Mouse (Mus musculus): ENCODE data around the gene Tcea3.

Tcea3 gene

DNA sequence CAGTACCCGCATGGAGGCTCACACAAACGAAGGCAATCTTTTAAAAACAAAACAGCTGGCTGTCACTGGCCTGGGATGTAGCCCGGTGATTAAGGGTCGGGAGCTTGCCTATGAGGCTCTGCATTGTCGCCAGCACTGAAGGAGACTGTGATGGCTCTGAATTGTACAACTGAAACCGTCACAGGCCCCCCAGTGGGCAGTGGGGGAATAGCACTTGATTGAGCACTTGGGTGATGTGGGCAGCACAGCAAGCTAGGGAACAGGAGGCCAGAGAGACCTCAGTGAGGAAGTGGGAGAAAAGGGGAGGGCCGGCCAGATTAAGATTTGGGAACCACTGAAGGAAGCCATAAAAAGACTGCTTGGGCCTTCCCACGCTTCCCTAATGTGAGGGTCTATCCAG is 7.9 kb upstream of the Tcea3 start:
- DNase-seq, result peak; percentile 85

DNA sequence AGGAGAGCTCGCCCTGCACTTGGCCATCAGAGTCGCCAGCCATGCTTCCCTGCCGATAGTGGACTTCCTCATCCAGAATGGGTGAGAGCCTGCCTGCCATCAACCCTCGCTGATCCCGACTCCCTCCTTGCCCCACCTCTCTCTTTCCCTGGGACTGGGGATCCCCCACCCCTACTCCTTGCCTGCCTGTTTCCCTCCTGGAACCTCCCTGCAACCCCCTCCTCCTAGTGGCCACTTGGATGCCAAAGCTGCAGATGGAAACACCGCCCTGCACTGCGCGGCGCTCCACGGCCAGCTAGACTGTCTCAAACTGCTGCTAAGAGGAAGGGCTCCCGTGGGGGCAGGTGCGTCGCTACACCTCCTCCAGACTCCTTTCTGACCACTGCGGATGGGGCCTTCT is 7.4 kb upstream of the Tcea3 start:
- no peak for DNase-seq

DNA sequence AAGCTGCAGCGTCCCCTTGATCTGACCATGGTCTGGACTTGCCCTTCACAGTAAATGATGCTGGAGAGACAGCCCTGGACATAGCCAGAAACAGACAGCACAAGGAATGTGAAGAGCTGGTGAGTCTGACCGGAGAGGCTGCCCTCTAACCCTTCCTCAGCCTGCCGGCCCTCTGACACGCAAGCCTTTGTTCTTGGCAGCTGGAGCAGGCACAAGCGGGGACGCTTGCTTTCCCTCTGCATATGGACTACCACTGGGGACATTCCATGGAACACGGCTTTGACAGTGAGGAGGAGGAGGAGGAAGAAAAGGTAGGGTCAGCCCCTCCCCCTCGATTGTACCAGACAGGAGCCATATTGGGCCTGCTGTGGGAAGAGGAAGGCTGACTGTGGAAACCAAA is 6.6 kb upstream of the Tcea3 start:
- DNase-seq, result no peak

DNA sequence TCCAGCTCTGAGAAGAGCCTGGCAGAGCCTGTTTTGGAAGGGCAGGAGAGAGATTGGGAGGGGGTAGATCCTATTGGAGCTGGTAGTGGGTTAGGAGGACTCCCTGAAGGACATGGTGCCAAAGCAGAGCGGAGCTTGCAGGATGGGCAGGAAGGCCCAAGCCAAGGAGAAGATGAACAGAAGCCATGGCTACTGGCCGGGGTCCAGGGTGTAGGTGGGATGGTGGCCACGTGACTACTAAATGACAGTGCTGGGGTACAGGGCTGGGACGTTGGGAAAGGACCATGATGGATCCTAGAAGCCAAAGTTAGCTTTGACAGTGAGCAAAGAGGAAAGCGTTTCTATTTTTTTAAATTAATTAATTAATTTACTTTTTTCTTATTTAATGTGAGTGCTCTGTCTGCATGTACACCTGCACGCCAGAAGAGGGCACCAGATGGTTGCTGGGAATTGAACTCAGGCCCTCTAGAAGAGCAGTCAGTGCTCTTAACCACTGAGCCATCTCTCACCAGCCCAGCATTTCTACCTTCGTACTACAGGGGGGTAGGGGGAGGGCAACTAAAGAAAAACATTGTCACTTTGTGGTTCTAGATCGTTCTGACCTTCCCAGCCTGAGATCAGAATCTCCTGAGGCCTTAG is 5.3 kb upstream of the Tcea3 start:
- DNase-seq, result peak; percentile 52

DNA sequence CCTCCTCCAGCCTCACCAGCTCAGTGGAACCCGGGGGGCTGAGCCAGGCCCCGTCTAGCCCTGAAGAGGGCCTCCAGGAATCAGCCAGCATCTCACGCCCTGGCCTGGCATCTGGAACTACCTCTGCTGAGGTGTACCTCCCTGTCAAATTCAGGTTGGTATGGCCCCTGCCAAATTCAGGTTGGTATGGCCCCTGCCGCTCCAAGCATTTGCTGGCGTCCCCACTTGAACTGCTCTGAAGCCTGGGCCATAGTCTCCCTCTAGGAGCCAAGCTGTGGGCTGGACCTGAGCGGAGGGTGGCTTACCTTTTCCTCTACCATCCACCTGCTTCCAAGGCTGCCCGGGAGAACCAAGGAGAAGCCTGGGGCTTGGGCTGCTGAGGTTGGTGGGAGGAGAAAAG is 4.8 kb upstream of the Tcea3 start:
- no peak for DNase-seq

DNA sequence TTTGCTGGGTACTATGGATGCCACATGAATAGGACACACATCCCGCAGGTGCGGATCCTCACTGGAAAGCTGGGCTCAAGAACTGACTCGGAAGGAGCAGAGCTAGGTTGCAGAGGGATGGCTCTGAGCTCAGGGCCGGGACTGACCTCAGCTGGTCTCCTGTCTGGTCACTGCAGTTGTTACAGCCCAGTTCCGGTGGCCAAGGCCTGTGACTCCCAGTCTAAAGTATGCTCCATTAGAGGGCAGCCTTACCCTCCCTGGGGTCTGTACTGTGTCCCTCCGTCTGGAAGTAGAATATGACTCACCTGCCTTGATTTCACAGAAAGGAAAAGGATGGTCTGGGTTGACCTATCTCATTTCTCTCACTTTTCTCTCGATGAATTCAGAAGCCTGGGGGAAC is 3.3 kb upstream of the Tcea3 start:
- DNase-seq, result no peak

DNA sequence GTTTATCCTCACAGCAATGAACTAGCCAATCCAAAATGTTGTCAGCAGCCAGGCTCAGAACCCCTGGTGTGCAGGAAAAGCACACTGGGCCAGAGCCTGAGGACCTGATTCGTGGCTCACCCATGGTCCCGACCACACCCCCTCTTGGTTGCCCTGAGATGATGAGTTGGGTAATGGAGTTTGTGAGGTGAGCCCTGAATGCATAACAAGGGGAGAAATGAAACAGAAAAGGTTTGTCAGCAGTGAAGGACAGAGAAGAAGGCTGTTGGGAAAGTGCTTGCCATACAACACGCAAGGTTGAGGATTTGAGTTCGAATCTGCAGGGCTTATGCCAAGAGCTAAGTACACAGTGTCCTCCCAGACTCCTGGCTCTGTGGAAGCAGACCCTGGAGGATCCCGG is 1.8 kb upstream of the Tcea3 start:
- no peak for DNase-seq

DNA sequence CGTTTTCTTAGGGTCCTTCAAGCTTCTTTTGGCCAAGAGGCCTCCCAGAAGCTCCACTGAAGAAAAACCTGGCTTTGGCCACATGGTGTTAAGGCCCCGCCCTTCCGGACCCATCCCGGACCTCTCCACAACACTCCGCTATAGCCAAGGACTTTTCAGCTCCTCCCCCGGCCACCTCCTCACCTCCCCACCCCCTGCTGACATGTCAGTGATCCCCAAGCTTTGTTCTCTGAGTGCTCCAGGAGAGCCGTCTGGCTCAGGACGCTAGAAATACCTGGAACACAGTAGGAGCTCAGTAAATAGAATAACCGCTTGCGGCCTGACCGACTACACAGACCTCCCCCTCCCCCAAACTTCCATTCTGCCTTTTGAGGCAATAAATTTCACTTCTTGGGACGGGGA is 960 bp upstream of the Tcea3 start:
- DNase-seq, result no peak

DNA sequence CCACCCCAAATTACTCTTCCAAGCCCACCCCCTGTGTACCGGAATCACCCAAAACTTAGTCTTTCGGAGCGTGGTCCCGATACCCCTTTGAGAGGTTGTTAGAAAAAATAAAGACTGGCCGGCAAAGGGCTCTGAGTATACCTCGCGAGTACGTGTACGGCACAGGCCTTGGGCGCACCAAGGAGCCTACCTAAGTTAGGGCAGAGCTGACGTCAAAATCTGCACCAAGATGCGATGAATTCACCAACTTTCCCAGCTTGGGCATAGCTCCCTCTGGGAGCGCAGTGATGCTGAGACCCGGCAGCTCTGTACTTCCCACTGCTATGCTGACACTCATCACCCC is 172 bp upstream of the Tcea3 start:
- no peak for DNase-seq

DNA sequence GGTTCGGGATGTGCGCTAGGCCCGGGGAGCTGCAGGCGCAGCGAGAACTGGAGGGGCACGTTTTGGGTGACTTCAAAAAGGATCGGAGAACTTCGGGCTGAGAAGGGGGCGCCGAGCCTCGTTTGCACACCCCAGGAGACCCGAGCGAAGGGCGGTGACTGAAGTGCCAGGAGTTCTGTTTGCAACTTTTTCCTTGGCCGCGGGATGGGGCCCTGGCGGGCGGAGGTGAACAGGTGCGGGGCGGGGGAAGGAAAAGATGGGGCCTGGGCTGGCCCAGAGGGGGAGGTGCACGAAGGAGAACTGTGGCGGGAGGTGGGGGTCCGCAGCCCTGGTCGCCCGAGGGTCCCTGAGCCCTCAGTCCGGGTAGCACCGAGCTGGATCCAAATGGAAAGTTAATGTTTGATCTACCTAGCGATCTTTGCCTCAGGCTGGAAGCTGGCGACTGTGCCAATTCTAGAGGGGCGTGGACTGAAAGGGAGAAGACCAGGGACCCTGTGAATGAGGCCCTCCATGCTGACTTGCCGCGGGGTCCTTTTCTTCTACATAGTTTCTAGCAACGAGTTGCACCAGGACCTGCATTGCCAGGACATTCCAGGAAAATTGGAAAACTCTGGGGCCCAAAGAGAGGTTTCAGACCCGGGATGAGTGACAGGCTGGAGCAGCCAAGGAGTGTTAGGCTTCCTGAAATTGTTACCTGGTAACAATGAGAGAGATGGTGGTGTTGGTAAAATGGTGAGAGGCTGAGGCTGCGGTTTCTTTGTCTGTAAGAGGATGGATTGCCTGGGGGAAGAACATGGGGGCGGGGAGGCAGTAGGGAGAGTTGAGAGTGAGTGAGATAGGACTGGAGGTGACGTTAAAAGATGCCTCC is 1.2 kb downstream of the Tcea3 start:
- DNase-seq, result peak; percentile 68

DNA sequence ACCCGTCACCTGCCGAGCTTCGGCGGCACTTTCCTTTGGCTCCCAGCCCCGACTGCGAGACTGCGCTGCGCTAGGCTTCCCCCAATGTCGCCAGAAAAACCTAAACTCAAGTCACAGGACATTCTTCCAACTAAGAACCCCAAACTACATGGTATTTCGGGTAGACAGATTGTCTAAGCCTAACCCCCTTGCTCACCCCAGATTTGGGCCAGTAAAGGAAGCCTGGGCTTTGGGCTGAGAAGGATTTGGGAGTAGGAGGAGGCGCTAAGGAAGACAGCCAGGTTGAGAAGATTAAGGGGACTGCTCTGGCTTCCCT is 1.8 kb downstream of the Tcea3 start:
- DNase-seq, result no peak

DNA sequence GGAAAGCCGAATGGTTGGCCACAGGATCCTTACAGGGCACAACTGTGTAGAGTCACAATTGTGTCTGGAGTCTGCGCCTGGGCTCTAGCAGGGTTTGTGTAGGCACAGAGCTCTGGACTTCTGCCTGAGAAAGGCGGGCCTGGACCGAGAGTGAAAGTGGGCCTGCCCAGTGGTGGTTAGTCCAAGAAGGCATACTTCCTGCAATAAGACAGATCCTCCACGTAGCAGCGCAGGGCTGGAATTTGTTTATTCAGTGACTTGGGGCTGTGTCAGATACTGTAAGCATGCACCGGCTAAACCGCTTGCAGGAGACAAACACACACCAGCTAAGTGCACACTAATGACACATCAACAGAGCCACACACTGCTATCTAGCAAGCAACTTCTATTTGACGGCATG is 2.3 kb downstream of the Tcea3 start:
- DNase-seq, result peak; percentile 73

DNA sequence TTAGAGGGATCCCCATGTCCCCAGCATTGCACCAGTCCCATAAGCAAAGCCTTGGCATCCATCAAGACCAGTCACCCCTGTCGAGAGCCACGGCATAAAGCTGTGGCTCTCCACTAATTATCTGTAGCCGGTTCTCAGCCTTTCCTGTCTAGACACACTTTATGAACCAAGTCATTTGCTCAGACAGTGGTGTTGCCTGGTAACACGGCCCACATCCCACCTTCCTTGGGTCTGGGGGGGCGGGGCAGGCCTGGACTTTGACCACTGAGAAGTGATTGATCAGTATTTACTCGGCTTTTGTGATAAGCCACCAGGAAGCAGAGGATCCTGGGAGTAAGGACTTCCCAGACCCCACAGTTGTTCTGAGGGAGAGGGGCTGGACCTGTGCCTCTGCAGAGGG is 8.4 kb downstream of the Tcea3 start:
- no peak for DNase-seq

DNA sequence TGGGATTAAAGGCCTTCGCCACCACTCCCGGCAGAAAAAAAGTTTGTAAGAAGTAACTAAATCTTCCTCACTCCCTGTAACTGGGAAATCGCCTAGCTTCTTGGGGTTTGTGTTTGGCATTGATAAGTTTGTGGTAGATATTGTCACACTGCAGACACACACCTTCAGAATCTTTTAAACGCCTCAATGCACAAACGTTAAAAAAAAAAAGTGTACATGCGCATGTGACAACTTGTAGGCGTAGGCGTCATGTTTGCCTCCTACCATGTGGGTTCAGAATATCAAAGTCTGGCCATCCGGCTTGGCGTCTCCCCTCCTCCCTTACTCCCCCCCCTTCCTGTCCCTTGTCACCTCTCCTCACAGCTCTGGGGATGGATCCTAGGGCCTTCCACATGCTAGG is 9.2 kb downstream of the Tcea3 start:
- DNase-seq, result no peak

DNA sequence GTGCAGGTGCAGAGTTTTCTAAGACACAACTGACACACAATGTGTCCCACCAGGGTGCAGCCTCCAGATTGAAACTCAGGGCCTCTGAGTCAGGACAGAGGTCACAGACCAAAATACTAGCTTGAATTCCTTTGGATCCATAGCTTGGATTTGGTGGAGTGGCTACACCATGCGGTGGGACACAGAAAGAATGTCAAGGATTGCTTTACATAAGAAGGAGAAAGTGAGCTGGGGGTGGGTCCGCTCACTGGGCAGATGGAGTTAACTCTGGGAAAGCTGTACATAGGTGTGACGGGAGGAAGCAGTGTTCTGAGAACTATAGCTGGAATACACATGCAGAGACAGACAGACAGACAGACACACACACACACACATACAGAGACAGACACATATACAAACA is 12.4 kb downstream of the Tcea3 start:
- no peak for DNase-seq

DNA sequence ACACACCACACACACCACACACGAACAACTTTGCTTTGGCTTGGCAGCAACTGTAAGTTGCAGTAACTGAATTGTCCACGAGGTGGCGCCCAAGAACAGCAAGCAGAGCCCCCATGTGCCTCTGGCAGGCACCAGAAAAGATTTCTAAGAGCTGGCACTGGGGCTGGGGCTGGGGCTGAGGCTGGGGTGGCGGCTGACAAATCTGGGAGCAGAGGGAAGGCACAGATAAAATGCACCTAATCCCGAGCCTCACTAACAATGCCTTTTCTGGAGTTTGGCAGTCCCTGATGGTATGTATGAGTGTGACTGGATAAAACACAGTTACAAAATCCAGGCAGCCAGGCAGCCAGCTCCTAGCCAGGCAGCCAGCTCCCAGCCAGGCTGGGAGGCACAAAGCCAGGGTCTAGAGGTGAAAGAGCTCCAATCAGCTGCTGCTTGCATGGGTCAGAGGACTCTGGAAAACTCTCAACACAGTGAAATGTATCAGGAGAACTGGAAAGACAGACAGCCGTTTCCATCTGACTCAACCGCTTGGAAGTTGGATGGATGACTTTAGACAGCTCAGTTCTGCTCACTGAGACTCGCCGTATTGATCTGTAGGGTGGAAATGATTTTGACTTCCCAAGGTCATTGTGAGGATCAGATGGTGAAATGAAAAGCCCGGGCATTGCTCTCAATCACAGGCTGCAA is 13.1 kb downstream of the Tcea3 start:
- DNase-seq, result peak; percentile 83

DNA sequence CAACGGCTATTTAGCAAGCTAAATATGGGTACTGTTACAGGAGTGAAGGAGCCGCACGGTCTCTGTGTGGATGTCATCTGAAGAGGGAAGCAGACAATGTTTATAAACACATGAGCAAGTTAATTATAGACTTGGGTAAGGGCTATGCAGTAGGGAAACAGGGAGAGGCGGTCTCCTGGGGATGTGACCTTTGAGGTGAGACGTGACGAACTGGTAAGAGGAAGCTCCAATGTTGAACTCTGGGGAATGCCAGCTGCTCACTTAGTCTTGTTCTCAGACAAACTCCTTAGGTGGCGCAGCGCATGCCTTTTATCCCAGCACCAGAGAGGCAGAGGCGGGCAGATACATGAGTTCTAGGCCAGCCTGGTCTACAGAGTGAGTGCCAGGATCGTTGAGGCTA is 14.4 kb downstream of the Tcea3 start:
- DNase-seq, result peak; percentile 69

DNA sequence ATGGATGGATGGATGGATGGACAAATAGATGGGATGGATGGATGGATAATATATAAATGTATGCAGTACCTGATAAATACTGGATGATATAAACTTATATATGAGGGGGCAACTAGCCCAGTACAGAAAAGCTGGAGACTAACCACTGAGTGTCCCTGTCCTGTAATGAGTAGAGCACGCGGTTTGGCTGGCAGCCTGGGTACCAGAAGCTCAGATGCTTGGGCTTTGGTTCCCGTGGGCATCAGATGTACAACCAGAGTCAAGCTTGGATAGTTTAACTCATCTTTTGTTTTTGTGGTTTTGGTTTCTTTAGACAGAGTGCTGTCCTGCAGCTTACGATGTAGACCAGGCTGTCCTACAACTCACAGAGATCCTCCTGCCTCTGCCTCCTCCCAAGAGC is 16.0 kb downstream of the Tcea3 start:
- DNase-seq, result no peak

DNA sequence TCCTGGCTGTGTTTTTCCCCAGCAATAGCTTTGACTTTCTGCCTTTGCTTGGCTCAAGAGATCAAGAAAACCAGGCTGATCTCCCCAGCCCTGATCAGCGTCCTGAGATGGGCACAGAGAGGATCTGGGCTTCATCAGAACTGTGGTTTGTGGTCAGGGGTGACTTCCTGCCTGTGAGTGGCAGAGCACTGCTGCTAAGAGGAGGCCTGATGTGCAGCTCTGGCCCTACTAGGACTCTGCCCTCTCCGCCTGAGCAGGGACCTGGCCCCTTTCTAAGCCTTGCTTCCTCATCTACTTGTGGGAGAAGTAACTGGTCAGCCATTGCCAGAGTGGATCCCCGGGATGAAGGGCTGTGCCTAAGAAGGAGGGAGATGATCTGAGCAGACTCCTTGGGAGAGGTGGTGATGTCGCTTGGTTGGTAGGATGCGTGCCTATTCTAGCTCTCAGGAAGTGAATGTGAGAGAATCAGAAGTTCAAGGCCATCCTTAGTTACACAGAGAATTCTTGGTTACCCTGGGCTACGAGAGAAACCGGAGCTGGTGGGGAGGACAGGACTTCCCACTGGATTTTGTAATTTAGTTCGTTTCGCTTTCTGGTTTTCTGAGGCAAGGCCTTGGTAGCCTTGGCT is 19.3 kb downstream of the Tcea3 start:
- no peak for DNase-seq

DNA sequence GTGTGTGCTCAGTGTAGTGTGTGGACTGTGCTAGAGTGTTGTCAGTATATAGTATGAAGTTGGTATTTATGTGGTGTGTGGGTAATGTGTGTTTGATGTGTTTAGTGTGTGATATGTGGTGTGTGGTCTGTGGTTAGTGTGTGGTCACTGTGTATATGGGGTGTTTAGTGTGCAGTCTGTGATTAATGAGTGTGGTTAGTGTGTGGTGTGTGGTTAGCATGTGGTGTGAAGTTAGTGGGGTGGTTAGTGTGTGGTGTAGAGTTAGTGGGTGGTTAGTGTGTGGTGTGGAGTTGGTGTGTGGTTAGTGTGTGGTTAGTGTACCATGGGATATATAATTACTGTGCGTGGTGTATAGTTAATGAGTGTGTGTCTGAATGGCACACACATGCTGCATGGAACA is 21.4 kb downstream of the Tcea3 start:
- no peak for DNase-seq

DNA sequence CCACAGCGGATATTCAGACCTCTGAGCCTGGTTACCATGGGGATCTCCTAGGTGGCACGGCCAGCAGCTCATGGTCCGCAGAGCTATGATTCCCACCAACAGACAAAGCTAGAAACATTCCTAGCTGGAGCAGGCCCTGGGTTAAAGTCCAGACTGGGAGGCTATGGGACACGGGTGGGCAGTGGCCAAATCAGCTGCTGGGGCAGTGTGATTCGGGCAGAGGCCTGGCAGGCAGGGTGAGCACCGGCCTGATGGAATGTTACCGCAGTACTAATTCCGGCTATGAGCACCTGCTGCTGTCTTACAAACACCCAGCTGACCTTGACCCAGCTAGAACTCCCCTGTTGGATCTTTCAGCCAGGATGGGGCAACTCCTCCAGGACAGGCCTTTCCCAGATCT is 23.1 kb downstream of the Tcea3 start:
- DNase-seq, result peak; percentile 50

DNA sequence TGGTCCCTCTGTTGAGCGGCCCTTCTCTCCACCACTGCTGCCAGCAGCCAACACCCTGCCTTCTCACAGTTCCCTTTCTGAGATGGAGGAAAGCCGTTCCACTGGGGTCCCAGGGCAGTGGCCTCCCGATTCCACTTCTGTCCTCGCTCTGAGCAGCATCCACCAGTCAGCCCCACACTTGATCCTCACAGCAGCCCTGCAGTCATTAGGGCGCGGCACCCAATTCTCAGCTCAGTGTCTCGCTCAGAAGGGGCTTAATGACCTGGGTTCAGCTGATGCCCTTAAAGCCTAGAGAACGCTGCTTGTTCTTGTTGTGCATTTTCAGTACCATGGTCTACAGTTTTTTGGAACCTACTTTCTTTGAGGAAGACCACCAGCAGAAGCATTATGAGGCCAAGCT is 33.6 kb downstream of the Tcea3 start:
- DNase-seq, result no peak

DNA sequence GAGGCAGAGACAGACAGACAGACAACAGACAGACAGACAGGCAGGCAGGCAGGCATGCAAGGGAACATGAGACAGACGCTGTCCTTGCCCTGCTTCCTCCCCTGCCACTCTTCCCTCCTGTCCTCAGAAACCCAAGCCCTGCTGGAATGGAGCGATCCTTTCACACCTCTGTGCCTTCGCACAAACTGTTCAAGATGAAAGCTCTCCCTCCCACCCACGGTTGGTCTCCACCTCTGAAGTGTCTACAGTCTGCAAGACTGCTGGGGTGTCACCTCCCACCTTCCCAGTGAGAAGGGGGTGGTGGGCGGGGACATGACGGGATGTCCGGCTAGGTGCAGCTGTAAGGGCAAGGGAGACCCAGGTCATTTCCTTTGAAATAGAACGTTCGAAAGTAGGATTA is 34.1 kb downstream of the Tcea3 start:
- no peak for DNase-seq
